Mouse (Mus musculus): ENCODE measurements around the gene Tdrd9.
"Not testable (repeated sequence)": the region's sequence is repeated elsewhere in the genome, so short reads cannot be mapped to it uniquely, and the experiment has no call there.

The Tdrd9 gene

DNA sequence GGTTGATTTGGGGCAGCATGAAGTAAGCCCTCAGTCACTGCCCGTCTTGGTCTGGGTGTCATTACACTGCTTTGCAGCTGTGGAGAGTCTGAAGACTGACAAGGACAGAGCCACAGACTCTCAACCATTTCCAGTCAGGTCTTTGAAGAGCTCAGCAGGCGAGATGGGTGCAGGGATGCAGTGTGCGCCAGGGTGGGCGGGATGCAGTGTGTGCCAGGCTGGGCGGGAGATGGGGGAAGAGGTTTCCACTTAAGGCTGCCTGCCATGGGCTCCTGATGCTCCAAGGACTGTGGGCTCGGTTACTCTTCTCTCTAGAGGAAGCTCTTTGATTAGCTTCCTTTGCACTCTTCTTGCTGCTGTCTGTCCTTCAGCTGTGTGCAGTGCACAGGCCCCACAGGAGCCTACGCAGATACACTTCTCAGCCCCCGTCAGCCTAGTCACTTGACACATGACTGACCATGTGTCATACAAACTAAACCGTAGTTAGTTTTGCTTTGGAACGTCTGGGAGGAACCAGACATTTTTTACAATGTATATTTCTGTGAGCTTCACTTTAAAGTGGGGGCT is 62.1 kb downstream of the Tdrd9 start:
- DNase-seq, result no peak

DNA sequence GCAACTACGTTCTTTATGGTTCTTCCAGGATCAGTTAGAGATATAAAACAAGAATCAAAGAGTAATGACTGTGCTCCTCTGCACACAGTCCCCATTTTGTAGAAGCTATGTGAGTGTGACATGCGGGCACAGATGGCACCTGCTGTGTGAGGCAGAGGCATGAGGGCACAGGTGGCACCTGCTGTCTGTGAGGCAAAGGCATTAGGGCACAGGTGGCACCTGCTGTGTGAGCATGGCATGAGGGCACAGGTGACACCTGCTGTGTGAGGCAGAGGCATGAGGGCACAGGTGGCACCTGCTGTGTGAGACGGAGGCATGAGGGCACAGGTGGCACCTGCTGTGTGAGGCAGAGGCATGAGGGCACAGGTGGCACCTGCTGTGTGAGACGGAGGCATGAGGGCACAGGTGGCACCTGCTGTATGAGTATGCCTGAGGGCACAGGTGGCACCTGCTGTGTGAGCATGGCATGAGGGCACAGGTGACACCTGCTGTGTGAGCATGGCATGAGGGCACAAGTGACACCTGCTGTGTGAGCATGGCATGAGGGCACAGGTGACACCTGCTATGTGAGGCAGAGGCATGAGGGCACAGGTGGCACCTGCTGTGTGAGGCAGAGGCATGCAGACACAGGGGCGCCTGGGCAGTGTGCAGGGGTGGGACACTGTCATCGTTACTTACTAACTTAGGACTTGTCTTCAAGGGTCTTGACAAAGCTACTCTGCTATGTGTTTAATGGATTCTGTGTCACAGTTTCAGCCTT is 64.2 kb downstream of the Tdrd9 start:
- DNase-seq, result not testable (repeated sequence)

DNA sequence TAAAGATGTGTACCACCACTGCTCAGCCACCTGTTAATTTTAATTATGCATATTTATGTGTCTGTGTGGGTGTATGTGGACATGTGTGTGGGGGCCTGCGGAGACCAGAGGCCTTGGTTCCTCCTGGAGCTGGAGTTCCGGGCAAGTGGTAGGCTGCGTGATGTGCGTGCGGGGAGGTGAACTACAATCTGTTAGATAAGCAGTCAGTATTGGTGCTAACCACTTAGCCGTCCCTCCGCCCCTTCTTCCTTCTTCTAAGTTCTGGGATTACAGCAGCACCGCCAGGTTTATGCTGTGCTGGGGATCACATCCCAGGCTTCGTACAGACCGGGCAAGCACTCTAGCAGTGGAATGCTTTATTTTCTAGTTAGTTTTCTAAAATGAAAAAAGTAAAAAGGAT is 67.1 kb downstream of the Tdrd9 start:
- DNase-seq, result no peak

DNA sequence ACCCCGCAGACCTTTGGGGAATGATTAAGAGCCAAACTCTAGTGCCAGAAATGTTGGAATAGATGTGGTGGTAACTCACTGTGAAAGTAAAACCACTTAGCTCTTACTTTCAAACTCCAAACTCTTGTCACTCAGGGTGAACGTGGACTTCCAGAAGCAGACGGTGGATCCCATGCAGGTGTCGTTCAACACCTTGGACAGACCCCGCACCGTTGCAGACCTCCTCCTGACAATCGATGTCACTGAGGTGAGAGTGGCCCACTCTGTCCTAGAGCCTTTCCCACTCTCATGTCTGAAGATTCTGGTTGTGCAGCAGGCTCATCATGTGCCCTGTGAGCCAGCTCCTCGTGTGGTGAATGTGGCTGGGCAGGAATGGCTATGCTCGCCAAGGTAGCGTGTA is 67.8 kb downstream of the Tdrd9 start:
- no peak for DNase-seq

DNA sequence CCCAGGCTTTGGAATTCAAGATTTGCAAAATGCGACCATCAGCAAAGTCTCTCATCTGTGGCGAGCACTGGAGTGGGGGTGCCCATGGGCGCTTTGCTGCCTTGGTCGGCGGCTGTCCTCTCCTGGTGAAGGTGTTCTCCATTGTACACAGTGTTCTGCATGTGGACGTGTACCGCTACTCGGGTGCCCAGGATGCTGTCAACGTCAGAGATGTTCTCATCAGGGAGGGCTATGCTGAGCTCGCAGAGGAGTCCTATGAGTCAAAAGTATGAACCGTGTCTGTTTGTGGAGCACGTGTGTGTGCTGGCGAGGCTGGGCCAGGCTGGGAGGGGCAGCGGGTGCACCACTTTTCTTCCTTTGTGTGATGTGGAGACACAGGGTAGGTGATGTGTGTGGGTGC is 71.3 kb downstream of the Tdrd9 start:
- DNase-seq, result no peak

DNA sequence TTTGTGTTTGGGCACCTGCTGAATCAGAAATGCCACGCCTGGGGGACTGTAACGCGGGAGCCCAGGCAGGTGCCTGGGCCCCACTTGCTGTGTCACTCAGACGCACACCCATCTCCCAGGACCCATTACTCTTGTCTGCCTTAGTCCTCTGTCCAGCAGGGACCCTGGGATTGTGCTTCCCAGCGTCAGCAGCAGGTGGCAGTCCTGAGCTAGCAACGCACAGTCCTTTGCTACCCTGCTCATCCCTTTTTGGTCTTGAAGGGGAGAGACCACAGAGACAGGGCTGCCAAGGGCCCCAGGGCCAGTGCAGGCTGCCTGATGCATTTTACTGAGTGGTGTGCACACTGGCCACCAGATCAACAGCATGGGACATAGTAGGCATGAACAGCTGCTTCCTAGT is 106.3 kb downstream of the Tdrd9 start:
- DNase-seq, result peak; percentile 43 to 56

DNA sequence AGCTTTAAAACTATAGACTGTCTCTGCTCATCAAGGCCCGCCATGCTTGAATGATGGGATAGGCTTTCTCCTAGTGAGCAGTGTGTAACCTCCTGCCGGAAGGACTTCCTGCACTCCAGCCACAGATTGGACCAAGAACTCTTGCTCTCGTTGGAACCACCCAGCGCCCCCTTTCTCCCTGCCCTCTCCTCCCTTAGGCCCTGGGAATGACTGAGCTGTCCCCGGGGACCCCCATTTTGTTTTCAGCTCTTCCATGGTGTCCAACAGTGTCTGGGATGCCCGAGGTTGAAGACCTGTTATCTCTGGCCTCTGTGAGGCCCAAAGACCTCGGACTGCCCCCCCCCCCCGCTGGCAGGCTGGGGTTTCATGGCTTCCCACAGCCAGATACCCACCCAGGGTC is 108.6 kb downstream of the Tdrd9 start:
- DNase-seq, result no peak

DNA sequence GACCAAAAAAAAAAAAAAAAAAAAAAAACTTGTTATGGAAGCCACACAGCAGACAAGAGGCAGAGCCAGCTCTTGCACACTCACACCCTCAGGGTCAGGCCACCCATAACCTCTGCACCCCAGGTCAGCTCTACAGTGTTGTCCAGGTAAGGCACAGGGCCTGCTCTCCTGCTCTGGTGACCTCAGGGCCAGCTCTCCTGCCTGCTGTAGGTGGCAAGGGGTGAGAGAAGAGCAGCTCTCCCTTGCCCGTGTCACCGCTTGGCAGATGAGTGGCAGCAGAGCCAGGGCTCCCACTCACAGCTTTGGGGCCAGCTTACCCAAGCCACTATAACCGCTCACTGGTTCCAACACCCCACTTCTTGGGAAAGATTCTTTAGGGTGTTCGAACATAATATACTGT is 109.6 kb downstream of the Tdrd9 start:
- DNase-seq, result no peak

DNA sequence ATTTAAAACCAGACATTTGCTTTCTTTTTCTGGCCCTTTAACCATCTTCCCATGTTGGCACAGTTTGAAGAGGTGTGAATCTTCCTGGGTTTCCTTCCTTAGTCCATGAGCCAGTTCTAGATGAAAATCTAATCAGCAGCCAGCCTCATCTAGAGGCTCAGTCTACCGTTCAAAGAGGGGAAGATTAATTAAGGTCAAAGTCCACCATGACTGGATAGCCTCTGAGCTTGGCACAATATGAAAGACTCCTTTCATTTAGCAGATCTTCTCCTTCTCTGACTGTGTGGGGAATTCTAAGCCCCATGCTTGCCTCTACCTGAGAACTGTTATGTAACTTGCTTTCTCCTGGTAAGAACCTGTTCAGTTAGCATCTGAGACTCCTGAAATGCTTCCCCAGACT is 110.9 kb downstream of the Tdrd9 start:
- DNase-seq, result no peak

DNA sequence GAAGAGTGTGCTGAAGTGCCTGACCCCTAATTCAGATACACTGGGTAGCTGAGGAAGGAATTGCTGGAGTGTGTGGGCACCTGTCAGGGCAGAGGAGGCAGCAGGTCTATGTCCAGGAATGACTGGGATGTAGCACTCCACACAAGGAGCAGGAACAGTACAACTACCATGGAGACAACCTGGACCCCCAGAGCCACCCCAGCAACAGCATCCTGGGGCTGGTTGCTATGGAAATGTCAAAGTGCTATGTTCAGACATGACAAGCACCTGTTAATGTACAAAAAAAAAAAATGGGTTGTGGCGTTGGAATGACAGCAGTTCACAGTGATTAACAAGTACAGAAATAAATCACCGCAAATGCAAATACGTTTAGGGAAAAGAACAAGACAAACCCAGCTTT is 114.9 kb downstream of the Tdrd9 start:
- DNase-seq, result no peak

DNA sequence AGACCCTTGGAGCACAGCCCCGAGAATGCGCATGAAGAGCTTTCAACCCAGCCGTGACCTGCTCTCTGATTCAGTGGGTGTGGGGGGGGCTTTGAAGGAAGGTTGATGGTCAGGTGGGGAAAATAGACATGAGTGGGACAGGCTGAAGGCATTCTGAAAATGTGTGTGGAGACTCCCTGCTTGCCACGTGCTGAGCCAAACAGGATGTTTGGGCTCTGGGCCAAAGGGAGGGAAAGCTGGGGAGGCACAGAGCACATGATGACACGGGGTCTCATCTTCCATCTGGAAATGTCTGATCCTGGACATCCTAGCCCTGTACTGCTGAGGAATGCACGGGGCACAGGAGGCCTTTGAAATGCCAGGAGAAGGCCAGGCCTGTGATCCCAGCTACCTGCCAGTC is 115.4 kb downstream of the Tdrd9 start:
- DNase-seq, result no peak

DNA sequence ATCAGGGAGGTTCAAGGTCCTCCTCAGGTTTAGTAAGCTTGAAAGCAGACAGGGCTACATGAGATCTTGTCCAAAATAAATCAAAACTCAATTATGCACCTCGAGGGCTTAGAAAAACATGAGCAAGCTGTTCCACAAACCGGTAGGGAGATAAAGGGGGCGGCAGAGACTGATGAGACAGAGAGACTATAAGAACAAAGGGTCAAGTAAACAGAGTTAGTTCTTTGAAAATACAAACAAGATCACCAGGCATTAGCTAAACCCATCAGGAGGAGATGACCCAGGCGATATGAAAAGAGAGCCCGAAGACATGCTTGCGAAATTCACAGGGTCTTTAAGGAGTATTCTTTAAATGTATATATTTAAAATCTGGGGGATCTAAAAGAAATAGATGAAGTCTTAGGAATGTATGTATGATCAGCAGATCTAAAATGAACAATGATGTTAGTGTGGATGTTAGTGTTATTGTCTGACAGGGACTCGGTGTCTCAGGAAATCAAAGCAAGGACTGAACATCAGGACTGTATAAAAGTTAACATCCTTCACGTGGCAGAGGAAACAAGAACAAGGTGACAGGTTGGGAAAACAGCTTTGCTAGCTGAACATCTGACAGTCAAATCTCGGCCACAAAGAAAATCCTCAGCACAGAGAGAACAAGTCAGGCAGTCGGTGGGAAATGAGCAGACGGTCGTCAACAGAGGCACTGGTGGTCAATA is 117.4 kb downstream of the Tdrd9 start:
- DNase-seq, result no peak

DNA sequence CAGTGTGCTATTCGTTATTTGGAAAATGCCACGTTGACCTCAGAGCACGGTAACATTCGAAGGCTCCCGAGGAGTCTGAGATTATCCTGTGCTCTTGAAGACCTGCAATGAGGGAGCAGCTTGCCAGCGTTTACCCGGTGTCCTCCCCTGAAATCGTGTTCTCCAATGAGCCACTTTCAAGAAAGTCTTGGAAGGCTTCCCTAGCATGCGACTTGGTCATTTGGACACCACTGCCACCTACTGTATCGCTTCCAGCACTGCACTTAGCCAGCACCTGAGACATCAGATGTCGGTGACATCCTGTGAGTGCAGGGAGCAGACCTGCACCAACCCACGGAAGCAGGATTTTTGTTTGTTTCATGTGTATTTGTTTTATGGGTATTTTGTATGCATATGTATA is 119.7 kb downstream of the Tdrd9 start:
- peak; percentile 29 to 41 for DNase-seq

DNA sequence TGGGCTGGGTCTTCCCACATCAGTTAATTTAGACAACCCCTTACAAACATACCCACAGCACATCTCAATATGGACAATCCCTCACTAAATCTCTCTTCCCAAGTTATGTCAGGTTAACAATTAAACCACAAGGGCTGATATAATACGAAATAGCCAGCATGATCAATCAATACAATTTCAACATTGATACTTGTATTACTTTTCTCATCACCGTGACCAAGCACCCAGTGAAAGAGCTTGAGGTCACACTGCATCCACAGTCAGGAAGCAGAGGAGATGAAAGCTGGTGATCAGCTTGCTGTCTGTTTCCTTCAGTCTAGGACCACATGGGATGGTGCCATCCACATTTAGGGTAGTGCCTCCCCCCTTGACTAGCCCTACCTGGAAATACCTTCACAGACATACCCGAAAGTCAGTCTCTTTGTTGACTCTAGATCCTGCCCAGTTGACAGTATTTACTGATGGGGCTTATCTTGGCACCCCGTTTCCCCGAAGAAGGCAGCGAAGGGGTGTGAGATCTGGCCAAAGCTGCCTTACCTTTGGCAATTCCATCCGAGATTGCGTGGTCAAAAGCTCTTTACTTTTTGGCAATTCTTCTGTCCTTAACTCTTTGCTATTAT is 123.0 kb downstream of the Tdrd9 start:
- no peak for DNase-seq

DNA sequence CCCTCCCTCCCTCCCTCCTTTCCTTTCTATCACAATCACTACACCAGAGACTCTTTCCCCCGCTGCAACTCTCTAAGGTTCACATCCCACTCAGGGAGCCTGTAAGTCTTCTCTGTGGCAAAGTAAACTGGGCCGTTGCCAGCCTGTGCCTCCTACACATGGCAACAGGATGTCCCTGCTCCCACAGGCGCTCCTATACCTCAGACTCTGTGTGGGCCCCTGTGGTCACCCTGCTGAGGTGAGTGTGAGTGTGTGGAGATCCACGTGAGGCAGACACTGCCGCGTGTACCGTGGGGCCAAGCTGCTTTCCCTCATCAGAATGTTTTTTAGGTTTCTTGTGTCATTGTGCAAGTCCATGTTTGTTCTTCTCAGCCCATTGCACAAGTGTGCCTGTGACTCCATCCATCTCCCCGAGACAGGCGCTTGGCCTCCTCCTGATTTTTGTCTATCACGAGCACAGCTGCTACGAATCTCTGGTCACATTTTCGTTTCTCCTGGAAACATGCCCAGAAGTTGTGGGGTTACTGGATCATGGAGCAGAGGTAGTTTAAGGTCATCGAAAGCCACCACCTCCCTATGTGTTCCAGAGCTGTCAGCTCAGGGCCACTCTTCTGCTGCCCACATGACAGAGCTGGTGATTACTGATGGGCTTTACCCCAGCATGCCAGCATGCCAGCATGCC is 124.8 kb downstream of the Tdrd9 start:
- no peak for DNase-seq

DNA sequence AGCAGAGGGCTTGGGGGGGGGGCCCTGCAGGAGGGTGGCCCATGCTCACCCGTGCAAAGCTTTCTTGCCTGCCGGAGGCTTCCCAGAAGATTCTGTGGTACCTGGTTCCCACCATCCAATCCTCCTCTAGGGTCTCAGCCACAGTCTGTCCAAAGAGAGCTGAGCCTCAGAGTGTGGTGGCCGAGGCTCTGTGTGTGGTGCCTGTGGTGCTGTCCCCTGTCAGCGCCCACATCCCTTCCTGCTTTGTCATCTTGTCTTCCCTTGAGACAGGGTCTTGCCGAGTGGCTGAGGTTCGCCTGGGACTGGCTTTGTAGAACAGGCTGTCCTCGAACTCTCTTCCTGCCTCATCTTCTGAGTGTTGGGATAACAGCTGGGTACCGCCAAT is 125.4 kb downstream of the Tdrd9 start:
- DNase-seq, result no peak

DNA sequence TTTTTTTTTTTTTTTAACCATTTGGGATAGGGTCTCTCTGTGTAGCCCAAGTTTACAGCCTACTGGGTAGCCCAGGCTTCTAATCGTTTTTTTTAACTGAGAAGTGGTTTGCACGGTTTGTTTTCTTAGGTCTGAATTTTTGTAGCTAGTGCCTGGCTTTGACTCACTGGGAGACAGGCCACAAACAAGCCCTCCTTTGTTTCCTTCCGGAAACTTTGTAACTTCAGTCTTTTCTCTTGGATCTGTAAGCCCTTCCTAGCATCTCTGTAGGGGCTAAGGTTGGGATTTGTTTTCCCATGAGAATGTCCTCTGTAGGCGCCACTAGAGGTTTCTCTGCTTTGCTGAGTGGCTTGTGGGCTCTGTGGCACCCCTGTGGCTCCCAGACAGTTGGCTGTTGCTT is 128.7 kb downstream of the Tdrd9 start:
- DNase-seq, result no peak

DNA sequence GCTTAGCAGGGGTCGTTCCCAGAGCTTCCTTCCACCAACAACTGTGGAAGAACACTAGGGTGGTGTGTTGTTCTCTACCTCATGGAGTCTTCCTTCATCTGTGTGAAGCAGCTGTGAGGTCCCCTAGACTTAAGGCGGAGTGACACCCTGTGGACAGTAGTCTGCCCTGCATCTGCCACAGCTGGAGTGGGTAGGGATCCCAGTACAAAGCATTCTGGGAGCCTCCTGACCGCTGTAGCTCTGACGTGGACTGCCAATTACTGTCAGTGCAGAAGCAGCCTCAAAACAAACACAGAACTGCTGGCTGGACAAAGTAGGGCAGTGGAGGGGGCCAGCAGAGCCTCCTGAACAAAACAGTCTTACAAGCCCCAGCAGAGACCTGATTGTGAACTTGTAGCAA is 129.7 kb downstream of the Tdrd9 start:
- DNase-seq, result no peak

DNA sequence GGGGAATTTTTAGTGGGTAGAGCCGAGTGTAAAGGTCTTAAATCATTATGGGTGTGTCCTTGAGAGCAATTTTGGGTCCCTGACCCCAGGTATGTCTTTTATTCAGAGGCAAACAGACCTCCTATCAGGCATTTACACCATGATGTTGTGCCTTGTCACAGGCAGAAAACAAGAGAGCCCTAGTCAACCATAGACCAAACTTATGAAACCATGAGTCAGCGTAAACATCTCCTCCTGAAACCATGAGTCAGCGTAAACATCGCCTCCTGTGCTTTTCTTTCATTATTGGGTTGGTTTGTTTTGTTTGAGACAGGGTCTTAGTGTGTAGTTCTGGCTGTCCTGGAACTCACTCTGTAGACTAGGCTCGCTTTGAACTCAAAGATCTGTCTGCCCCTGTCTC is 131.8 kb downstream of the Tdrd9 start:
- DNase-seq, result no peak

DNA sequence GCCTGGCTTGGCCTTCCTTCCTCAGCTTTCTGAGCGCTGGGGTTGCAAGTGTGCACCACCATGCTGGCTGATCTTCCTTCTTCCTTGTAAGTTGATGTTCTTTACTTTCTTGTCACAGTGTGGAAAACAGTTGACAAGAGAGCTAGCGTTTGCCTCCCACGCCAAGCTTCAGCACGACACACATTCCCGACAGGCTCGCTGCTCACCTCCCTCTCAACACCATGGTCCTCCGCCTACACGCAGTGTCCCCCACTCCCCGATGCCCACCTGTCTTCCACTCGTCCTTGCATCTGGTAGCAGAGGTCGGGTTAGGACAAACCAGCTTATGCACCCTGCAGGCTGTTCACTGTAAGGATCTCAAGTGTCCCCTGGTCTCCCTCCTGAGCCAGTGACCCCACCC is 133.5 kb downstream of the Tdrd9 start:
- no peak for DNase-seq

DNA sequence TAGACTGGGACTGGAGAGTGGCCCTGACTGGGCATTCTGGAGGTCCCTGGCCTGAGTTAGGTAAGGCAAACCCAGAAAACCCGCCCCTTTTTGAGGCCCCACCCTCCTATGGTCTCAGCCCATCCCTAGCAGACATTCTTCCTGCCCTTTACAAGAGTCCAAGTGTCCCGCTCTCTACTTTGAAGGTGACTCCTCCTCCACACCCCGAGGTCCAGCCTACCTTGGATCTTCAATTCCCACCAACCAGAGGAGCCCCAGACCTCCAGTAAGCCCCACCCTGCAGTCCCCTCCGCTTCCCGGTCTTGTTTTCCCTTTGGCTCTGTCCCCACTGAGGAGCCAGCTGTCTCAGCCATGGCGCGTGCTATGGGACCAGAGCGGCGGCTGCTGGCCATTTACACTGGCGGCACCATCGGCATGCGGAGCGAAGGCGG is 135.2 kb downstream of the Tdrd9 start, which contains the start of gene Aspg:
TSS of gene Aspg (plus strand) at position 139 of the 431 bp plus-strand sequence.
- DNase-seq, result no peak

DNA sequence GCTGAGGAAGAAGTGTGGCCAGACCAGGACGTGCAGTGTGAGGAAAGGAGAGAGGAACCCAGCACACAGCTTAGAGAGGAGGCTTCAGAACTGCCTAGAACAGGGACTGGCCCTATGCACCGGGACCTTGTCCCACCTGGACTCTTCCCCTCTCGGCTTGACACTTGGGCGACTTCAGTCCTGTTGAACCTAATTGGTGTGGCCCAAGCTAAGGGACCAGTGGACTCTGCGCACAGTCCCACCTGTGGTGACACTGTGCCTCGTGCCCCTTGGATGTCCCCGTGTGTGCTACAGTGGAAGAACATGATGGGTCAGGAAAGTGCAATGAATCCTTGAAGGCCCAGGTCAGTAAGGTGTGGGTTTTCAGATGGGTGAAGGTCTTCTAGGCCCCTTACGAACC is 136.3 kb downstream of the Tdrd9 start:
- DNase-seq, result no peak
